Mouse (Mus musculus) naive thymus-derived CD4-positive, alpha-beta T cell, adult 5 months (primary cell): ENCODE measurements around the gene Mocs3. TPM values are rescaled to one million over a fixed set of nuclear protein-coding genes. Genes with fewer than 3 reads are reported as not detected.

ENCODE experiments used
- polyA plus RNA-seq: library from polyadenylated mRNA; unstranded; fragments of 100-300 nt; shearing (Covaris generic); gene quantifications from one replicate; pipeline ENCODE4 v1.2.1, GENCODE M21; 2017

Mocs3 gene
- polyA plus RNA-seq: 11.3 TPM

DNA sequence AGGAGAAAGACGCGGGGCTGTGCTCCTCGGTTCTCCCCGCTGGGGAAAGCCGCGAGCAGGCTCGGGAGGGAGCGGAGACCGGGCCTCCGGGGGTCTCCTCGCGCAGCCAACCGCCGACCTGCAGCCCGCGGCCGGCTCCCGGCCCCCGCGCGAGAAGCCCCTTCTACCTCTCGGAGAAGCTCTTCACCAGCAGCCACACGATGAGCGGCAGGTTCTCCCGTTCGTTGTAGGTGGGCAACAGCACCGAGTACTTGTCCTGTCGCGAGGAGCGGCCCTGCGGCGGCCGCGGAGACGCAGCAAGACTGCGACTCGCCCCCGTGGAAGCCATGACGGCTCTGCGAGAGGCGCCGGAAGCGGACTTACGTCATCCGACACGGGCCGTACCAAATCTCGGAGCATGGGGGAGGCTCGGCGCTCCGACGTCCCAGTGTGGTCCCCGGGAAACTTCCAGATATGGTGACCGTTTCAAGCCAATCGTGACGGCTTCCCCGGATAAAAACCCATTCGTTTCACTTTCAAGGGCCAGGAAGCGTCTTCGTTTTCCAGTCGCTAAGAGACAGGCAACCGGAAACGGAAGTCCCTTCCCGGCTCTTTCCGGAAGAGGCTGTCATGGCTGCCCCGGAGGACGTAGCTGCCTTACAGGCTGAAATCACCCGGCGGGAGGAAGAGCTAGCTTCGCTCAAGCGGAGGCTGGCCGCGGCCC lies at the start of gene Mocs3, which contains the start of the genes Gm20716 and Dpm1:
Gene Mocs3 (plus strand): TSS at position 597 of the 703 bp plus-strand sequence.
Gene Gm20716 (minus strand): TSS at position 339 of the 703 bp plus-strand sequence.
Gene Dpm1 (minus strand): TSS at position 566 of the 703 bp plus-strand sequence.

GRCm38 (mm10) chr2:168206725-168207644 lies 23.4 kb upstream of the Mocs3 start, which contains the start of gene Adnp:
Adnp (minus strand) TSS chr2:168207112.

DNA sequence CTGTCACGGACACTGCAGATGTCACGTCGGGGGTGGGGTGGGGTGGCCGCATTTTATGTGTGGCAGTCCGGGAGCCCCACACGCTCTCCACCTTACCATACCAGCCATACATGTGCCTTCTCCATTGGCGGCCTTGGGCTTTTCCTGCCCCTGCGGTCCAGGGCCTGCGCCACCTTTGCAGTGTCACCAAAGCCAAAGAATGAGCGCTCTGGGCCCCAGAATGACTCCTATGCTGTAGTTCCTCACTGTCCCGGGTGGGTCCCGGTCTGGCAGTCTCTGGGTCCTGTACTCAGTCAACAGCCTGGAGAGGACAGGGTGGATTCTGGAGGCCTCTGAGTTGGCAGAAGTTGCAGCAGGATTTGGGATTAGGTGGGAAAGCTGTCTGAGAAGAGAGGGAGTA lies 51.2 kb downstream of the Mocs3 start, which contains the start of gene Kcng1:
Gene Kcng1 (minus strand): TSS at position 155 of the 400 bp plus-strand sequence.

Other genes with a start within 250 kb of the Mocs3 start
- gene Ripor3, start 220.0 kb upstream of the Mocs3 start, polyA plus RNA-seq: 1.1 TPM
- gene Pard6b, start 149.6 kb upstream of the Mocs3 start, polyA plus RNA-seq: 2.9 TPM
- 20.1 TPM for gene Adnp, start 23.5 kb upstream of the Mocs3 start, polyA plus RNA-seq
- 23.0 TPM for gene Gm20716, start 258 bp upstream of the Mocs3 start, polyA plus RNA-seq
- 101 TPM for gene Dpm1, start within 50 bp of the Mocs3 start, polyA plus RNA-seq
- not detected for gene Kcng1, start 51.1 kb downstream of the Mocs3 start, polyA plus RNA-seq